Mouse (Mus musculus): ENCODE results near the gene Npdc1. TPM values are rescaled to one million over a fixed set of nuclear protein-coding genes. Genes with fewer than 3 reads are reported as not detected.

Gene Npdc1
- total RNA-seq, 2 experiments from 2014 or later: 25.1 to 27.7 TPM

DNA sequence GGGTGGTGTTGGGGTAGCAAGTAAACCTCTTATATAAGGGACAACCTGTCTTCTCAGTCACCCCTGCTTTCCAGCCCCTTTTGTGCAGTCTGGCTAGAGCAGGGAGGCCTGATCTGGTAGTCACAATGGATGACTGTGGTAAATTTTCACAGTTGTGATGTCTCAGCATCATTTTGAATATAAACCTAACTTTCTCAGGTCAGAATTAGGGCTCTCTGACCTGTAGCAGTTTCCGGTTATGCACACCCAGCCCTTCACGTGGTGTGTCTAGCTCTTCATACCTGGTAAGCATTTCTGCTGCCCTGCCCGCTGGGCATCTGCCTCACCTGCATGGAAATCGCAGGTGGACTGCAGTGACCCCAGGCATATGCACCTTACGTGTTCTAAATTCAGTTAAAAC is 28.1 kb downstream of the Npdc1 start:
- no peak for DNase-seq (ENCODE audit: low spot score)
- intact Hi-C loops (cut with DNase I): loop anchor here (1.0 to 5.0 kb wide), 2 partner anchors 51 to 125 kb away; no protein-coding TSS in a partner anchor

DNA sequence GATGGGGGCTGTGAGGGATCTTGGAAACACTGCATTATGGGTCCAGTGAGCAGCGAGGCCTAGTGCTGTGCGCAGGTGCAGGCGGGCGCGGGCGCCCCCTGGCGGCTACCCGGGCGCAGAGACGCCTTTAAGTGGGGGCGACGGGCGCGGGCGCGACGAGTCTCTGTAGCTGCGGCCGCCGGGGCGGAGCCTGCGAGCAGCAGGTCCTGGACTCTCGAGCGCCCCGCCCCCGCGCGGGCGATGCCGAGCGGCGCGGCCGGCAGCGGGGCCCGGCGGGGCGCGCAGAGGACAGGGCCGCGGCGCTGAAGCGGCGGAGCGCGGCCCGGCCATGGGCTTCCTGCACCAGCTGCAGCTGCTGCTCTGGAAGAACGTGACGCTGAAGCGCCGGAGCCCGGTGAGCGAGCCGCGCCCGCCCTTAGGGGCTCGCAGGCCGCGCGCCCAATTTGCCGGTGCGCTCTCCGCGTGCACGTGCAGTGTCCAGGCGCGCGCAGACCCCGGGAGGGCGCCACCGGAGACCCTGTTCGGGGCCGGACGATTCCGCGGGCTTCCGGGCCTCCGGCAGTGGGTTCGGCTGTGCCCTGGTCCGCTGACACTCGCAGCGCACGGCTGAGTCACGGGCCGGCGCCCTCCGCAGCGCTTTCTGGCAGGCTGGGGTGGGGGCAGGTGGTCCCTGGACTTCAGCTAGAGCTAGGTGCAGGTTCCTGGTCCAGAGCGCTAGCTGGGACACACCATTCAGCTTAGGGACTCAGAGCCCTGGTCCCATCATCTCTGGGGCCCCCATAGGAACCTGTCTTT is 29.5 kb downstream of the Npdc1 start, which contains the start of gene Abca2:
Abca2 (plus strand) TSS at position 262 of the 795 bp plus-strand sequence.
- intact Hi-C loops (cut with DNase I): loop anchor here (5.0 kb wide), 1 partner anchor 124 kb away; no protein-coding TSS in a partner anchor
- DNase-seq (ENCODE audit: low spot score): peak; percentile 85

DNA sequence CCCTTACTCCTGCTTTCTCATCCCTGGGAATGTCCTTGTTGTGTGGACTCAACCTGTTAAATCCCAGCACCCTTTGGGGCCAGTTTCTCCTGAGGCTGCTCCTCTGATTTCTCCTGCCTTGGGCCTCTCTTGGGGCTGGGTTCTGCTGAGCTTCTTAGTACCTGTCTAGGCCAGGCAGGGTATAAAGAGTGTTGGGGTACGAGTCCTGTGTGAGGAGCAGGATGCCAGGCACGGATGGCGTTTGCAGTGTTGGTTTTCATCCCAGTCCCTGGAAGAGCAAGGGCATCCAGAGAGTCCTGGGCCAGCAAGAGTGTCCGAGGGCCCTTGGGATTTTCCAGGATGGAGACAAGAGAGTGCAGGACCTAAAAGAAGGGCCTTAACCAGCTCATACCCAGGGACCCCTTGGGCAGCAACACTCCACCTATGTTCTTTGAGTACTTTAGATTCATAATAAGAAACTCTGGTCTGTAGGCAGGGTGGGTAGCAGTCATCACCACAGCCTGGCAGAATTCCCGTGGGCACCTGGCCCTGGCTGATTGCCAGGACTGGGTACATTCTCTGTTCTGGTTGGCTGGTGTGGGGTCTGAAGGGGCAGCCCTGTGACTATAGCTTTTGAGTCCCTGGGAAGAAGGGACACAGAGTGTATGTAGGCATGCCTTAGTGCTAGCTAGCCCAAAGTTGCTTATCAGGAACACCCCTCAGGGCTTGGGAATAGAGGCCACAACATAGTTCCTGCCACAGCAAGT is 30.5 kb downstream of the Npdc1 start:
- no peak for DNase-seq (ENCODE audit: low spot score)
- intact Hi-C loops (cut with DNase I): loop anchor here (2.0 to 5.0 kb wide), 2 partner anchors 29 to 123 kb away; no protein-coding TSS in a partner anchor

DNA sequence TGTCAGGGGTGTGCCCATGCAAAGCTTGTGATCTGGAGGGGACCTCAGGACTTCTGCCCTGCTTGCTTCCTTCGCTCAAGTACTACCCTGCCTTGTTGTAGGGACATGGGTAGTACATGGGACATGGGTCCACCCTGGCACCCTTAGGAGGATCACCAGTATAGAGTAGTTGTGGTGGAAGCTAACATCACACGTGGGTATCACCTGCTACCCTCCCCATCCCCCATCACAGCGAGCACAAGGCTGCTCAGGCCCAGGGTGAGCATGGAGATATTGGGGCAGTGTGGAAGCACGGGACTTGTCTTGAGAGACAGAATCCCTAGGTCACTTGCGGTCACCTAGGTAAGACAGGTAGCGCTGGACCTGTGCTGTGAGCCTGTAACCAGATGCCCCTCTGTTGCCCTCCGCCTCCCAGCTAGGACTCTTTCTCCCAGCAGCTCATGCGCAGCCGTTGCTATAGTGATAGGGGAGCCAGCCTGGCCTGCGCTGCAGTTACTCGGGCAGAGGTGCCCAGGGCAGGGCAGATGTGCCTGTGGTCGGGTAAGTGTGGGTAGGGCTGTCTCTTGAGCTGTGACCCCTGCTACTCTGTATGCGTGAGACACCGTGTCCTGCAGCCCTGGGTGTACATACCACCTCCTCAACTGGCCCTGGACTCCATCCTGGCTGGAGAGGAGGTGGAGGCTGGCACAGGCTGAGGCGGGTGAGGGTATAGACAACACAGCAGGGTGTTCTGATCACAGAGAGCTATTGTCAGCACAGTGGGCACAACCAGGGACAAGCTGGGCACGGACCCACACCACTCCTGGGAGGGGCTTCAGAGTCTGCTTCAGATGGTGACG is 31.5 kb downstream of the Npdc1 start:
- intact Hi-C loops (cut with DNase I): loop anchor here (2.0 kb wide), 1 partner anchor 28 kb away; no protein-coding TSS in a partner anchor
- no peak for DNase-seq (ENCODE audit: low spot score)

DNA sequence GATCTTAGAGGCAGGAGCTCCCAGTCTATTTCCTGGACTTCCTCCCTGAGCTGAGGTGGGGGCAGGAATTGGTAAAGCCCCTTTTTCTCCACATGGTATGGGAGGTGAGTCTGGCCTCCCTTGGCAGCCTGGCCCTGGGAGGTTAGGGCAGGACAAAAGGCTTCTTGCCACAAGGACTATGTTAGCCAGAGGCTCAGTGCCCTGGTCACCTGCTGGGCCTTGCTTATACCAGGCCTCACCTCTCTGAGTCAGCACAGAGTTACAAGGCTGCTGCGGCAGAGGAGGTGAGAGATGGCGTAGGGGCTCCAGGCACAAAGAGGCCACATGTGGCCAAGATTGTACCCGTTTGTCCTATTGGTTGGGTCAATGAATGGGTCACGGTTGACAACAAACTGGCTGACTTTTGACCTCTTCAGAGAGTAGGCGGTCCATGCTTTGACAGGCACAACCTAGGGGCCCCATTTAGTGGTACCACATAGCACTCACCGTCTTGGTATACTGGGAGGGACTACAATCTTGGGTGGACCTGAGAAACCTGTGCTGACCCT is 32.2 kb downstream of the Npdc1 start:
- no peak for DNase-seq (ENCODE audit: low spot score)
- intact Hi-C loops (cut with DNase I): loop anchor here (2.0 kb wide), 1 partner anchor 27 kb away; no protein-coding TSS in a partner anchor

DNA sequence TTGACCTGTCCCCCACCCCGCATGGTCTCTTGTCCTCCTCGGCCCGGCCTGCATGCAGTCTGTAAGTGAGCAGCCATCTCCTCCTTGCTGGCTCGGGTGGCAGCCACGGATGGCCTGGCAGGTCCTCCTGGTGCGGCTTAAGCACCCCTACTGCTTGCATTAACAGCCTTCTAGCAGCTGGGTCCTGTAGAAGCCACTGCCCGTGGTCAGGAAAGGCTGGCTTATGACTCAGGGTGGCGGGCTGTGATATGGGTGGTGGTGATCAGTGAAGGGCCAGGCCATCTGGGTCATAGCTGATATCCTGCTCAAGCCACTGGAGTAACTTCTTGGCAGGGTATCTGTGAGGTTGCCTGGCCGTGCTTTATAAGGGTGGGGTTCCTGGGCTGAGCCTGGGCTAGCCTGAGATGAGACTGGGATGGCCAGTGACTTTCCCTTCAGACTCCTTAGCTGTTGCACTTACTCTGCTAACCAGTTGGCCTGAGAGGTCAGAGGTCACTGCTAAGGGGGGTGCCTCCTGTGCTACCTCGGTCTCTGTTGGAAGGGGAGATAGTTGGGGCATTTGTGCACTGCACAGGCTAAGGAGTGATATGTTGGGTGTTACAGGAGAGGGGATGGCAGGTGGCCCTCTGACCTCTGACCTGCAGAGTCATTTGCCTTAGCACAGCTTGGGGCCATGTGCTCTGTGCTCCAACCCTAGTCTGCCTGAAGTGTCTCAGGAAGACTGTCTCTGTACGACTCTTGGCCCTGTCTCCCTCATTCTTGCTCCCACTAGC is 33.4 kb downstream of the Npdc1 start:
- intact Hi-C loops (cut with DNase I): no loop called here
- no peak for DNase-seq (ENCODE audit: low spot score)

DNA sequence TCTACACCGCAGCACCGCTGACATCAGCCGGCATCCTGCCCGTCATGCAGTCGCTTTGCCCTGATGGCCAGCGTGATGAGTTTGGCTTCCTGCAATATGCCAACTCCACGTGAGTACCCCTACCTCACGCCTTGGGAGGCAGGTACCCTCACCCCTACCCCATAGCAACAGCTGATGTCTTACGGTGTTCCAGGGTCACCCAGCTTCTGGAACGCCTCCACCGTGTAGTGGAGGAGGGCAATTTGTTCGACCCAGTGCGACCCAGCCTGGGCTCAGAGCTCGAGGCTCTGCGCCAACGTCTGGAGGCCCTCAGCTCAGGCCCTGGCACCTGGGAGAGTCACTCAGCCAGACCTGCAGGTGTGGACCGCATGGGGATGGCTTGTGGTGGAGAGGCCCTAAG is 34.0 kb downstream of the Npdc1 start:
- intact Hi-C loops (cut with DNase I): no loop called here
- no peak for DNase-seq (ENCODE audit: low spot score)

DNA sequence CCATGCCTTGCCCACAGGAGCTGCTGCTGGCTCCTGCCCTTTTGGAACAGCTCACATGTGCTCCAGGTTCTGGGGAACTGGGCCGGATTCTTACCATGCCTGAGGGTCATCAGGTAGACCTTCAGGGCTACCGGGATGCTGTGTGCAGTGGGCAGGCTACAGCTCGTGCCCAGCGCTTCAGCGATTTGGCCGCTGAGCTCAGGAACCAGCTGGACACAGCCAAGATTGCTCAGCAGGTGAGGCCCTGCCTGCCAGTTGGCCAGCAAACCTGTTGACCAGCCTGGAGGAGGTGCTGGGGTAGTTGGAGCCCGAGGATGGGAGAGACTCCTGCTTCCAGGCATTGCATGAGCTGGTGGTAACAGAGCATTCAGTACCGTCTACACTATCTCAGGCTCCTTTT is 35.1 kb downstream of the Npdc1 start:
- intact Hi-C loops (cut with DNase I): no loop called here
- DNase-seq (ENCODE audit: low spot score): no peak

DNA sequence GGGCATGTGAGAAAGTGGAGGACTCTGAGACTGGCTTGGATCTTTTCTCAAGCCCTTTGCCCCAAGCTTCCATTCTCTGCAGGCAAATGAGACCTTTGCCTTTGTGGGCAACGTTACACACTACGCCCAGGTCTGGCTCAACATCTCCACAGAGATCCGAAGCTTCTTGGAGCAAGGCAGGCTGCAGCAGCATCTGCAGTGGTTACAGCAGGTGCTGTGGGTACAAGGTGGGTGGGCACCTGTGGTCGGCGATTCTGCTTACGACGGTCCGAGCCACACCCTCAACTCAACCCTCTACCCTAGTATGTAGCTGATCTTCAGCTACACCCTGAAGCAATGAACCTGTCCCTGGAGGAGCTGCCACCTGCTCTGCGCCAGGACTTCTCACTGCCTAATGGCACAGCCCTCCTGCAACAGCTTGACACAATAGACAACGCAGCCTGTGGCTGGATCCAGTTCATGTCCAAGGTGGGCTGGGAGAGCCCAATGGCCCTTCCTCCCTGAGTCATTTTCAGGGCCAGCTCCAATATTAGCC is 37.2 kb downstream of the Npdc1 start:
- intact Hi-C loops (cut with DNase I): no loop called here
- no peak for DNase-seq (ENCODE audit: low spot score)

DNA sequence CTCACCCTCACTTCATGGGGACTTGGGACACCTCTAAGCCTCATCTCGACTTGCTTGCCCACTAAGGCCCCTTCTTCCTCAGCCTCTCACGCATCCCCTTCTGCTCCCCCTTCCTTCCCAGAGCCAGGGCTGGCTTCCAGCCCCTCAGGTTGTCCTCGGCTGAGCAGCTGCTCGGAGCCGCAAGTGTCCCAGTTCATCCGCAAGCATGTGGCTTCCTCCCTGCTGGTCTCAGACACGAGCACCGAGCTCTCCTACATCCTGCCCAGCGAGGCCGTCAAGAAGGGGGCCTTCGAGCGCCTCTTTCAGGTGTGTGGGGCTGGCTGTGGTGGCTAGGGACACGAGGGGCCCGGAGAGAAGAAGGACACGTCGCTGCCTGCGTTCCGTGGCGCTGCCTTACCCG is 41.9 kb downstream of the Npdc1 start:
- DNase-seq (ENCODE audit: low spot score): no peak
- intact Hi-C loops (cut with DNase I): no loop called here

DNA sequence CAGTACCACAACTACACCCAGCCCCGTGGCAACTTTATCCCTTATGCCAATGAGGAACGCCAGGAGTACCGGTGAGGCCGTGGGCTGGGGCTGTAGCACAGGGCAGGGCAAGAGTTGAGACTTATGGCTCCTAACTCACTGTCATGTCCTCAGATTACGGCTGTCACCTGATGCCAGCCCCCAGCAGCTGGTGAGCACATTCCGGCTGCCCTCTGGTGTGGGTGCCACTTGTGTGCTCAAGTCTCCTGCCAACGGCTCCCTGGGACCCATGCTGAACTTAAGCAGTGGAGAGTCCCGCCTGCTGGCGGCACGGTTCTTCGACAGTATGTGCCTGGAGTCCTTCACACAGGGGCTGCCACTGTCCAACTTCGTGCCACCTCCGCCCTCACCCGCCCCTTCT is 43.5 kb downstream of the Npdc1 start:
- DNase-seq (ENCODE audit: low spot score): no peak

DNA sequence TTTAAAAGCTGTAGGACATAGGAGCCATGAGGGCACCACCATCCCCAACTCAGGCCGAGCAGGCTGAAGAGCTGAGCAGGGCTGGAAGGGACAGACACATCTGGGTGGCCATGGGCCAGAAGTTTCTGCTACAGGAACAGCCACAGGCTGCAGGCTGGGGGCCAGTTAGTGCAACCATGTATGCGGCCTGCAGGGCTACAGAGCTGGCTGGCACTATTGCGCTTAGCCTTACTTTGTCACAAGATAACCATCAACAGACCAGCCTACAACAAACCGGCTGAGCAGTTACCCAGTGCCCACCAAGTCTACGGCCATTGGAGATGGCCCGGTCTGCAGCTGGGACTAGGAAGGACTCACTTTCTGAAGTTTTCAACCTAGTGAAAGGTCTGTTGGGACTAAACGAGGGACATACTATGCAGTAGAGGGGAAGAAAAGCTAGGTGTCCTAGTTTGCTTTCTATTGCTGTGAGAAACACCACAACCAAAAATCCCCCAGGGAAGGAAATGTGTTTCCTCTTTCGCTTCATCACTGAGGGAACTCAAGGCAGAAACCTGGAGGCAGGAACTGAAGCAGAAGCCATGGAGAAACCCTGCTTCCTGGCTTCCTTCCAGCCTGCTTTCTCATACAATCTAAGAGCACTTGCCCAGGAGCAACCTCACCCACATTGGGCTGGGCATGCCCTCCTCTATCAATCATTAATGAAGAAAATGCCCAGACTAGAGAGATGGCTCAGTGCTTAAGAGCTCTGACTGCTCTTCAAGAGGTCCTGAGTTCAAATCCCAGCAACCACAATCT is 51.9 kb downstream of the Npdc1 start:
- no peak for DNase-seq (ENCODE audit: low spot score)
- intact Hi-C loops (cut with DNase I): no loop called here

More for the DNA sequence above, 43.5 kb downstream of the Npdc1 start:
- intact Hi-C loops (cut with DNase I): no loop called here

DNA sequence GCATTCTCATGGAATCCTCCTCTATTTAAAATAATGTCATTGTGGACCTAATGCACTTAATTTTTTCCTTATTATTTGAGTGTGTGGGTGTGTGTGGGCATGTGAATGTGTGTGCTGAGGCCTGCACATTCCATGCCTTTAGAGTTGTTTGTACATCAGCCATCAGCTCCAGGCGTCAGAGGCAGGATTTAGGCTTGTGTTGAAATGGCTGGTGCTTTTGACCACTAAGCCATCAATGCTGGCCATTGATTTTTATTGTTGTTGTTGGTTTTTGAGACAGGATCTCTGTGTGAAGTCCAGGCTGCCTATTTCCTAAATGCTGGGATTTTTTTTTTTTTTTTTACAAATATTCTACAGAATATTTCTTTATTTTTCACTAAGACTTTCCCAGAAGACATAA is 53.8 kb downstream of the Npdc1 start:
- intact Hi-C loops (cut with DNase I): no loop called here
- no peak for DNase-seq (ENCODE audit: low spot score)

DNA sequence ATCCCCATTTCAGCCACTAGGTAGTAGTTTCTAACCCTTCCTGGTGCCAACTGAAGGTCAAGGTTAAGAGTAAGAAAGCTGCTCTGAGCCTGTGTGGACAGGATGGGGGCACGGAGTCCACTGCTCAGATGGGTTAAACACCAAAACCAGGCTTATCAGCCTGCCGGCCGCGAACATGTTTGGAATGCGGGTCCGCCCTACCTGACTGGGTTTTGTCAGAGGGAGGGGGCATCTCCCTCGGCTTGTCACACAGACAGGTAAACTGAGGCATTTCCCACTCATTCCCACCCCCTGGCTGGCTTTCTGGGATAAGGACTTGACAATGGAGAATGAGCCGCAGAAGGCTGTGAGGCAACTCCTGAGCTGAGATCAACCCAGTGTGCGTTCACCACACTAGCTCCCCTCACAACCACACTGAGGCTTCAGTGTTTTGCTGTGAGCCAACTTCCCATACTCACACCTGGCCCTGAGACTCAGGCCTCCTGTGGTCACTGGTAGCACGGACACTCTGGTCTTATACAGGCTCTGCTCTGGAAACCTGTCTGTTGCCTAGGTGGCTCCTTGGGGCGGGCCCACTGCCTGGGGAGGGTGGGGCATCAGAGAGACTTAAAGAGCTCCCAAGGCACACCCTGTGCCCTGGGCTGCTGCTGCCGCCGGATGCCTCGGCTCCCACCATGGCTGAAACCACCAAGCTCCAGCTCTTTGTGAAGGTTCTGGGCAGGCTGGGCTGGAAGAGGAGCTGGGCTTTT is 57.2 kb downstream of the Npdc1 start, which contains the start of gene Clic3:
Clic3 (plus strand) TSS at position 634 of the 749 bp plus-strand sequence.
- DNase-seq (ENCODE audit: low spot score): no peak
- intact Hi-C loops (cut with DNase I): no loop called here

DNA sequence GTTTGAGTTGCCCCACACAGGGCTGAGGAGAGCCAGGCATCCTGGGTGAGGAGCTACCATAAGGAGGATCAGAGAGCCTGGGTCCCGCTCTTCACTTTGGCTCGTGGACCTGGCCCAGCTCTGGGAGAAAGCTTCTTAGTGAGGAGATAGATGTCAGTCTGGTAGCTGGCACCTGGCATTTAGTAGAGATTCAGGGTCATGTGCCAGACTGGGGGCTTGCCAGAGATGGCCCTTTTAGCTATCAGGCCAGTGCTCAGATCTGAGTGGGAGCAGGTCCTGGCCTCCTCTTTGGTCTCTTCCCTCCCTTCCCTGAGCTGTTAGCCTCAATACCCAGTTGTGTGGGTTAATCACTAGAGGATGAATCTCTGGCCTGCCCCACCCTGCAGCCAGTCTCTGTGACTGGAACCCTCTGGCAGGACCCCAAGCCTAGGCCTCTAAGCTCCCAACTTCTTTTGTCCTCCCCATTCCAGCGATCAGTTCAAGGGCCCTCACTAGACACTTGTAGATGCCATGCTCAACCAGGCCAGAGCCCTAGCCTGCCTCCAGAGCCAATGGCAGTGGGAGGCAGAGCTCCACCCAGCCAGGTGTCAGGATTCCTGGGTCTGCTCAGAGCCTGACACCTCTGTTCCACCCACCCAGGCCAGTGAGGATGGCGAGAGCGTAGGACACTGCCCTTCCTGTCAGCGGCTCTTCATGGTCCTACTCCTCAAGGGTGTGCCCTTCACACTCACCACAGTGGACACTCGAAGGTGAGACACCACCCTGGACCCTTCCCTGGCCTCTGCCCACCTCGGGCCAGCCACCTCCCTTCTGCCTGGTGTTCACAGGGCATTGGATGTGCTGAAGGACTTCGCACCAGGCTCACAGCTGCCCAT is 58.1 kb downstream of the Npdc1 start:
- intact Hi-C loops (cut with DNase I): no loop called here
- DNase-seq (ENCODE audit: low spot score): no peak

DNA sequence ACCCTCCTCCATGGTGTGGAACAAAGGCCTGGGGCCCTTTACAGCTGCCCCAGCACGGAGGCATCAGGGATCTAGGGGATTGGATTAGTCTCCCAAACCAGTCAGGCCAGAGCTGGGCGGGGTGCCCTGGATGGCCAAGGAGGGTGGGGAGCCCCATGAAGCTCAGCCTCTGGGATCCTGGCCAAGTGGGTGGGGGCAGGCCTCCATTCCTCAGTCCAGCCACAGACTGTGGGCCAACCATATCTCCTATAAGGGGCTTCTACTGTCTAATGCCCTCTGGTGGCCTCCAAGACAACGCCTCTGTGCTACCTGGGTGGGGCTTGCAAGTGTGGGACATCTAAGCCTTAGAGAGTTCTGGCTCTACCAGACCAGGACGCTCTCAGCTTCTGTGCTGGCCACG is 59.8 kb downstream of the Npdc1 start:
- intact Hi-C loops (cut with DNase I): loop anchor here (2.0 kb wide), 1 partner anchor 28 kb away; no protein-coding TSS in a partner anchor

More for the DNA sequence above, 59.8 kb downstream of the Npdc1 start:
- DNase-seq (ENCODE audit: low spot score): peak; percentile 41
